Mouse (Mus musculus) frontal cortex, postnatal 36 days (tissue): ENCODE measurements around the gene Plekhg2.

Experiments
- DNase-seq, 2 experiments: peaks; one replicate each; pipeline ENCODE4 v3.0.0; 2022; ENCODE audit warnings: low spot score in 2 of 2

Gene Plekhg2

DNA sequence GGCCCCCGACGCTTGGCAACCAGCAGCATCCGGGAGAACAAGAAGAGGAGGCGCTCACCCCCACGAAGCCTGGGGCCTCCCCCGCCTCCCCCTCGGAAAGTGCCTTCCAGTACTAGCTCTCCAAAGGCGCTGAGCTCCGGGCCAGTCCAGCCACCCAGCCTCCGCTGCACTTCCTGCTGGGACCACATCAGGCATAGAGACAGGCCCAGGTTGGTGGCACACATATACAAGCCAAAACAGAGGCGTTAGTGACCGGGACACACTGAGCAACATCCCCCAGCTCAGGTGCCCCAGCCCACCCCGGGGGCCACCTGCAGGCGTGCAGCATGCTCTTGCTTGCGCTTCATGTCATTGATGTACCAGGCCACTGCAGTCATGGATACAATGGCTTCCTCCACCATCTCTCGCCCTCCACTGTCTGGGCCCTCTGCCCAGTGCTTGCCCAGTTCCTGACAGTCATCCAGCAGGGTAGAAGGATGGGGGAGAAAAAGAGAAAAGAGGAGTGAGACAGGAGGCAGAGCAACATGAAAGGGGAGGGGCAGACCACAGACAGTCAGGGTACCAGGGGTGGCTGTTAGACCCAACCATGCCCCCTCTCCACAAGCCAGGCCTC lies 4.6 kb downstream of the Plekhg2 start:
- no peak for DNase-seq

DNA sequence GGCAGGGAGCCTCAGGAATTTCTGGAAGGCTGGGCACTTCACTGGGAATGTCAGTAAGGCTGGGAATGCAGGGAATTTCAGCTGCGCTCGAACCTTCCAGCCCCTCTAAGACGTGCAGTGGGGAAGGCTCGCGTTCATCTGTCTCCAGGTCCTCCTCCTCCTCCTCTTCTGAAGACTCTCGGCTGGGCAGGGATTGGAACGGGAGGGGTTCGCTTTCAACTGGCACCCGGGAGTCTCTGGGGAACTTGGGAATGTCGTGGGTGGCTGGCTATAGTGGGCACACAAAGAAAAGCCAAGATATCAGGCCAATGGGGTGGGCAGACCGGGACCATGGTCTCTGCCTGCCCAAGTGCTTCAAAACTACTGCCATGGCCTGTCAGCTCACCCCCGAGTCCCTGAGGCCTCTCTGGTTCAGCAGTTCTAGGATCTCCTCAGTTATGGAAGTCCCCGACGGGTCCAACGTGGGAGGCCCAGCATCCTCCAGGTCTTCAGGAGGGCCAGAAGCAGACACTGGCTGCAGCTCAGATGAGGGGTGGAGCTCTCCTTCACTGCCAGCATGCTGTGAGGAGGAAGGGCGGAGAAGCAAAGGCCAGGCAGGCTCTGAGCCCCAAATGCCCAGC lies 9.8 kb downstream of the Plekhg2 start:
- DNase-seq, result no peak

DNA sequence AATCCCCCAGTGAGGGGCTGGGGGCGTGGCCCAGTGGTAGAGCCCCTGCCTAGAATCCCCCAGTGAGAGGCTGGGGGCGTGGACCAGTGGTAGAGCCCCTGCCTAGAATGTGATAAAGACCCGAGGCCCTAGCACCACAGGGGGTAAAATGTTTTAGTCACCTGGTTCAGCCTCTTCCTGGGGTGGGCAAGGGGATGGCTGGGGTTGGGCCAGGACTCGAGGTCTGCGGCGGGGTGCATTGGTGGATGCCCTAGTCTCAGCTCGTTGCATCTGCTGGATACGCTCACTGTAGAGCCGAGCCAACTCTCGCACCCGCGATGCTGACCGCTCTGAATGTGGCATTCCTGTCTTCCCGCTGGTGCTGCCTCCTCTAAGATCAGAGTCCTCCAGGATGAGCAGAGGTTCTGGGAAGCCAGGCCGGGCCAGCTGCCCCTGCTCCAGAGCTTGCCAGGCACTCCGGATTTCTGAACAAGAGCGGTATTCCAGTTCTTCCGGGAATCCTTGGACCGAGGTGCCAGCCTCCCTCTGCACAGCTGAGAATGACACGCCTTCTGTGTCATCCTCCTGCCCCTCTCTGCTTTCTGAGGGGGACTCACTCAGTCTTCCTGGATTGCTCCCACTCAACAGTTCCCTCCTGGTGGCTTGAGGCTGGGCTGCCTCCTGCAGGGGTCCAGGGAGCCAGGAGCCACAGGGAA lies 10.6 kb downstream of the Plekhg2 start:
- no peak for DNase-seq

DNA sequence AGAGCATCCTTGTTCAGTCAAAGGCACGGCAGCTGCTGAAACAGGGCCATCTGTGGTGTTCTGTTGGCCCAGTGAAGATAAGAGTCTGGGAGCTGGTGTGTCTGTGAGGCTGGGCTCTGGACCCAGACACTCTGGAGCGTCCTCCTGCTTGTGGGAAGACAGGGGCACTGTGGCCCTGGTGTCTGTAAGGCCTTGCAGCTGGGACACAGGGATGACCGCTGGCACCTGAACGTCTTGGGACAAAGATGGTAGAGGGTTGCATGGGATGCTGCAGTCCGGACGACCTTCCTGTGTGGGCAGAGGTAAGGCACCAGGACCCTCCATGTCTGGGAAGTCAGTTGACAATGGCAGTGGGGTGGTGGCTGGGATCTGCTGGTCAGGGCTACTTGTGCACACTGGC lies 12.1 kb downstream of the Plekhg2 start:
- DNase-seq, result no peak

DNA sequence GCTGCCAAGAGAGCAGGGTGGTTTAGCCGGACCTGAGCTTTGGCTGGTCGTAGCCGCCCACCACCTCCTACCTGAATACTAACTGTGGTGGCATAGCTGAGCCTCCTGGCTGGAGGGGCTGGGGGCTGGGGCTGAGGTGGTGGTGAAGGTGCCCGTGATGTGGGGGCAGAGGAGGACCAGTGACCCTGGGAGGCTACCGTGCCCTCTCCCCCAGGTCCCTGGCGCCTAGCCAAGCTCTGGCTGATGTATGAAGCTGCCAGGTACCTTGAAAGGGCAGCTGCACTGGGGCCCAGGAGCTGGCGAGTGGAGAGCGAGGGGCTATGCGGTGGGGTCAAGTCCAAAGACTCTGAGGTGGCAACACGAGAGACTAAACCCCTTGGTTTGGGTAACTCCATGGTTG lies 12.5 kb downstream of the Plekhg2 start:
- DNase-seq, result no peak

DNA sequence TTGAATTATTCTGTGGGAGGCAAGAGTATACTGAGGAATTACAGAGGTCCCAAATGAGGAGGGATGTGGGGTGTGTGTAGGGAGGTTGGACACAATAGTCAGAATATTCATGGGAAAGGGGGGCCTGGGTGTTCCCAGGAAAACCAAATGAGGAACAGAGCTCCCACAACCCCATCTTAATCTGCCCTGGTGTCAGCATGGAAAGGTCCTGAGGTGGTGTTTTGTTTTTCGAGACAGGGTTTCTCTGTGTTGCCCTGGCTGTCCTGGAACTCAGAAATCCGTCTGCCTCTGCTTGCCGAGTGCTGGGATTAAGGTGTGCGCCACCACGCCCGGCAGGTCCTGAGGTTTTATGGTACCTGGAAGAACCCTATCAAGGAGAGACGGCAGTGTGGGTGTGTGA lies 14.0 kb downstream of the Plekhg2 start:
- no peak for DNase-seq

DNA sequence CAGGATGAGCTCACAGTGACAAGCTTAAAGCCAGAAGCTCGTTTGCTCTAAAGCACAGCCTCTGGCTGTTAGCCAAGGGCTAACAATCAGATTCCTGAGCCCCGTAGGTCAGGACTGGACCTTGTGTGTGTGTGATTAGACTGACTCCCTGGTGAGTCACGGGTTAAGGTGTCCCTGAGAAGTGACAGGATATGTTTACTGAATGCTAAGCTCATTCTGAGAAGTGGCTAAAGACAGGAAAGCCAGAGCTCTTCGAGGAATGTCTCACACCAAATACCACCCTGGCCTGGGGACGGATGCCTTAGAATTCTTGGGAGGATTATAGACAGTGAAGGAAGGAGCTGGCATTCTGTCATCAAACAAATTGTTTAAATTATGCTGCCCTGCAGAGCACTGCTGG lies 14.4 kb downstream of the Plekhg2 start:
- no peak for DNase-seq

DNA sequence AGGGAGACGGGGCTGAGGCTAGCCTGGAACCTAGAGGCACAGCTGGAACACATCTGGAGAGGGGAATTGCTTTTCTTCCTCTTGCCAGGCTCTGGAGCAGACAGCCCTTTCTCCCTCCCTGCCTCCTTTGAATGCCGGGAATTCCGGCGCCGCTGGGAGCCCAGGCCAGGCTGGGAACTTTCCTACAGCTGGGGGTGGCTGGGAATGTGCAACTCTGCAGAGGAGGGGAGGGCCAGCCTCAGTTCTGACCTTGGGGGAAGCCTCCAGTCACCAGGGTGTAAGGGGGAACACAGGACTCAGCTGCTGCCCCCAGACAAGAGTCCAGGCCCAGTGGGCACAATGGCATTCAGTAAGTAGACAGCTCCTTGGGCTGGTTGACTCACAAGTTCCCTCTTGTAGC lies 15.4 kb downstream of the Plekhg2 start:
- no peak for DNase-seq

DNA sequence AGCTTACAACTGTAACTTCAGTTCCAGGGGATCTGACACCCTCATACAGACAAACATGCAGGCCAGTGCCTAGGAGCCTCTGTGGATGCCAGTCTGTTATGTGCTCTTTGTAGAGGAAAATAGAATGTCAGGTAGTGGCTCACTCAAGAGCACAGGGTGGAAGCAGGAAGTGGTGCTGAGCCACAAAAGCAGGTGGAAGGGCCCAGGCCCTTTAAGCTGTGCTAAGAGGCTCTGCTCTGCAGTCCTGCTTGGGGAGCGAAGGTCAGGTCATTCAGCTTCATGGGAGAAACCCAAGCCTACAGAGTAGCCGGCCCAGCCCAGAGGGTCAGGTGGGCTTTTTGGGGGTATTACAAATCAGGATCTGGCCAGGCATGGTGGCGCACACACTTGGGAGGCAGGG lies 17.2 kb downstream of the Plekhg2 start:
- DNase-seq, result no peak

DNA sequence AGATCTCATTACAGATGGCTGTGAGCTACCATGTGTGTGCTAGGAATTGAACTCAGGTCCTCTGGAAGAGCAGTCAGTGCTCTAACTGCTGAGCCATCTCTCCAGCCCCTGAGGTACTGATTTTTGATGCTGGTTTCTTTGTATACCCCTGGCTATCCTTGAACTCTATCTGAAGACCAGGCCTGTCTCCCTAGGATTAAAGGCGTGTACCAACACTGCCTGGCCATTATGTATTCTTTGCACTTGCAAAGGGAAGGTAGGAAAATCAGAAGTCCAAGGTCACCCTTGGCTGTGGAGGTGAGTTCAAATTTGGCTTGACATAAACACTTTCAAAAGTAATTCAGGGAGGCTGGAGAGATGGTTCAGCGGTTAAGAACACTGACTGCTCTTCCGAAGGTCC lies 17.8 kb downstream of the Plekhg2 start:
- DNase-seq, result no peak

DNA sequence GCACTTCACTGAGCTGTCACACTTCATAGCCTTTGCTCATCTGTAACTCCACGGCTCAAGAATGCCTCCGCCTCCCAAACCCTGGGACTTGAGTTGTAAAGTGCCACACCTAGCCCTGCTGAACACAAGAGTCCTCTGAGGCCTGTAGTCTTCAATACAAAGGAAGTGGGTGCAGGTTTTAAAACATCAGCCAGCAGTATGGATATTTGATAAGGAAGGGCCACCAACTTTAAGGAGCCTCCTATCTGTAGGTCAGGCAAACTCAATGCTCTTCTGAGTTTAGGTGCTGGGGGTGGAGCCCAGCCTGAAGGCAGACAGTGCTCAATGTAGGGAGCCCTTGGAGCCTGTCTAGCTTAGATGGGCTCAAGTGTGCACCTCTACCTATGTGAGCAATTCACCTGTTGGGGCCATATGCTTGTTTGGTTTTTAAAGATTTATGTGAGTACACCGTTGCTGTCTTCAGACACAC lies 18.3 kb downstream of the Plekhg2 start:
- DNase-seq, result no peak

DNA sequence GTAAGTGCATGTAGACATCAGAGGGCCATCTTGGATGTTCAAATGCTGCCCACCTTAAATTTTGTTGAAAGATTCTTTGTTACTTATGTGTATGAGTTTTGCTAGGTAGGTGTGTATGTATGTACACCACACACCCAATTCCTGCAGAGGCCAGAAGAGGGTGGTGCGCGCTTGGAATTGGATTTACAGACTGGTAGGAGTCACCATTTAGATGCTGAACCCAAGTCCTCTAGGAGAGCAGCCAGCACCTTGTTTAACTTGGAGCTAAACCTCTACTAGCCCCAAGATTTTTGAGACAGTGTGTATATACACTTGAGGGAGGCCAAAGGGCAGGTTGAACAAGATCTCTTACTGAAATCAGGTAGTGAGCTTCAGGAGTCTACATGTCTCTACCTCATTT lies 19.1 kb downstream of the Plekhg2 start:
- no peak for DNase-seq

DNA sequence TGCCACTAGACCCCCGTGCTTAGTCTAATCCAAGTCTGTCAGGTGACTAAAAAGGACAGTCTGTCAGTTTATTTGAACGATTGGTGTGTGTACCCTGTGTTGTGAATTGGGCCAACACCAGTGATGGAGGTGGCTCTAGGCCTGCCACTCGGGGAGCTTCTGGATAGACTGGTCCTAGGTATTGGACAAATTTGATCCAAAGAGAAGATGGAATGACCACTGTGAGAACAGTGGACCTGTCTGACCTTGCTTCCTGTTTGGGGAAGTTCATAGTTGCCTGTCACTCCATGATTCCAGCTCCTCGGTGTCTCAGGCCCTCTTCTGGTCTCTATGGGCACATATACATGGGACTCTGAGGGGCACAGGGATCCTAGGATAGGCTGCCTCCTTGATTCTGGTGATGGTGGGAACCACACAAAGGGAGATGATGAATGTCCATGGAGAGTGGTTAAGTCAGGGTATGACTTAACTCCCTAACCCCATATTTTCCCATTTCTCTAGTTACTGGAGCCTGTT lies 20.7 kb downstream of the Plekhg2 start:
- DNase-seq, result no peak

DNA sequence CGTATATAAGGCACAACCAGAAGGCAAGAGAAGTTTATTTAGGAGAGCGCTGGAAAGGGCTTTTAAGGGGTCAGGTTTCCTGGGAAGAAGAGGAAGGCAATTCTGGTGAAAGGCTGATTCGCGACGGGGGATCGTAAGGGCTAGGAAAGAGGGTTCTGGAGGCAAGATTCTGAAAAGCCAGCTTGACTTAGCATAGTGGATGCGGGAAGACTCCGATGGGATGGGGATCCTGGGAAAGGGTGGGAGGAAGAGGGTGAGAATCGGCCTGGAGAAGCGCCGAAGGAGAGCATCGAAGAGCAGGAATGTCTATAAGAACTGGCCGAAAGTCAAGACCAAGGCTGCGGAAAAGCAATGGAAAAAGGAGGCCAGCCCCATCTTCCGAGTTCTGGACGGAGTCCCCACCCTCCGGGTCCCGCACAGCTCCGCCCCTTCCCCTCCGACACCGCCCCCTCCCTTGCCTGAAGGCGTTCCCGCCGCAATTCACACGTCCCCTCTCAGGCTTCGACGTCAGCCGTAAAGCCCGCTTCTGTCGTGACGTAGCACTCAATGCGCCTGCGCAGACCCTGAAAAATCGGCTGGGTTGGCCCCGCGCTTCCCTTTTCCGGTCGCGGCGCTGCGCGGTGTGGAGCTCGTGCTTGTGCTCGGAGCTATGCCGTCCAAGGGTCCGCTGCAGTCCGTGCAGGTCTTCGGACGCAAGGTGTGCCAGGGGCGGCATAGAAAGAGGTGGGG lies 22.1 kb downstream of the Plekhg2 start, which contains the start of gene Rps16:
TSS of gene Rps16 (plus strand) at position 498 of the 729 bp plus-strand sequence.
- peak; percentile 98 to 99 for DNase-seq

DNA sequence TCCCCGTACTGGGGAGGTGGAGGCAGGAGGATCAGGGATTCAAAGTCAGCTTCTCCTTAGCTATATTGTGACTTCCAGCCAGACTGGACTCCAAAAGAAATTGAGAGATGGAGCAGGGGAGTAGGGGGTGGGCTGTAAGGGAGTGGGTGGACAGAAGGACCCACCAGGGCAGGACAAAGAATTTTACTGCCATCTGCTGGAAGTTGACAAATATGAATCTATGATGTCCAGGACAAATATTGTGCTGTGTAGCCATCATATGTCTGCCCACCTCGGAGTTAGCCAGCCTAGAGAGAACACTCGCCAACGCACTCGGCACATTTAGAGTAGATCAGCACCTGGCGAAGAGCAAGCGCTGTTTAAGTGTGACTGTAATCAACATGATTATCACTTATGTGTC lies 23.8 kb downstream of the Plekhg2 start:
- no peak for DNase-seq

DNA sequence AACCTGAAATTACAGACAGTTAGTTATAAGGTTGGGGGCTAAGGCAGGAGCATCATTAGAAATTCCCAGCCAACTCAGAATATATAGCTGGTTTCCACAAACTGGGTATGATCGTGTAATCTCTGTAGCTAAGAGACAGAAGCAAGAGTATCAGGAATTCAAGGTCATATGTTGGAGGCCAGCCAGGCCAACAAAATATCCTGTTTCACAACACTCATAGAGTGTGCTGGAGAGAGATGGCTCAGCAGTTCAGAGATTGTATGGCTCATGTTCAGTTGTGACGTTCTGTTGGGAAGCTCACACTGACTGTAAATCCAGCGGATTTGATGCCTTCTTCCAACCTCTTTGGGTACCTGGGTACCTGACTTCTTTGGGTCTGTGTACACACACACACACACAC lies 24.7 kb downstream of the Plekhg2 start:
- no peak for DNase-seq

DNA sequence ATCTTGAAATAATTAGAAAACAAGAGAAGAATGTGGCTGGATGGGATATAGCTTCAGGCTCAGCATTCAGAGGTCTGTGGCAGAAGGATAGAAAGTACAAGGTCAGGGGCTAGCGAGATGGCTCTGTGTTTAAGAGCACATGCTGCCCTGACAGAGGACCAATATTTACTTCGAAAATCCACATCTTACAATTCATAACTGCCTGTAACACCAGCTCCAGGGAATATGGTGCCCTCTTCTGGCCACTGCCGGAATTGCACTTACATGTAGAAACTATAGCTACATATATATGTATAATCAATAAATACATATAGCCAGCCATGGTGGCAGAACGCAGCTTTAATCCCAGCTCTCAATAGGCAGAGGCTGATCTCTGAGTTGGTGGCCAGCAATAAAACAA lies 27.8 kb downstream of the Plekhg2 start:
- peak; percentile 50 to 63 for DNase-seq

DNA sequence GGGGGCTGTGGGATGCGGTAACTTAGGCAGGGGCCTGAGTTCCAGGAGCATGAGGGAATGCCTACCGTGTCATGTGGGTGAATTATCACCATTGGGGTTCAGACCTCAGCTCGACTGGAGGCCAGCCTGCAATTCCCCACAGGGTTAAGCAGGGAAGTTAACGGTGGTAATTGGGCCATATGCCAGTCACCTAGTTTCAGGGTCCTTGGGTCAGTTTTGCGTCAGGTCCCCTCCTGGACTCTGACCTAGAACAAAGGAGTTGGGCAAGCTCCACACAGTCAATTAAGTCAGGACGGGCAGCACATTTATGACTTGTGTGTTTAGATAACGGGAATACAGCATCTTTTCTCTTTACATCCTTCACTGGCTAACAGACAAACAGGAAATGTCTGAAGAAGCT lies 31.0 kb downstream of the Plekhg2 start:
- DNase-seq, result no peak

DNA sequence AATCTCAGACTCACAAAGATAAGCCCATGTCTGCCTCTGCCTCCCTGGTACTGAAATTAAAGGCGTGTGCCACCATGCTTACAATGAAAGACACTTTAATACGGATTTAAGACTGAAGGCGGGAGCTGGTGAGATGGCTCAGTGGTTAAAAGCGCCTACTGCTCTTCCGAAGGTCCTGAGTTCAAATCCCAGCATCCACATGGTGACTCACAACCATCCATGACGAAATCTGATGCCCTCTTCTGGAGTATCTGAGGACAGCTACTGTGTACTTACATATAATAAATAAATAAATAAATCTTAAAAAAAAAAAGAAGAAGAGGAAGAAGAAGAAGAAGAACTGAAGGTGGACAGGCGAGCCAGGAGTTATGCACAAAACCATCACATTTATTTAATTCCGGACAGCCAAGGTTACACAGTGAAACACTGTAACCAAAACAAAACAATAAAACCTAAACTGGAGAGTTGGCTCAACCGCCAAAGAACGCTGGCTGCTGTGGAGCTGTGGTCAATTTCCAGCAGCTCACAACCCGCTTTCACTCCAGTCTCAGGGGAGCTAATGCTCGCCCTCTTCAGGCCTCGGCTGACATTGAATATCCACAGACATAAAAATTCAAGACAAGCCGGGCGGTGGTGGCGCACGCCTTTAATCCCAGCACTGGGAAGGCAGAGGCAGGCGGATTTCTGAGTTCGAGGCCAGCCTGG lies 33.0 kb downstream of the Plekhg2 start:
- DNase-seq, result peak in 1 of 2 experiments; percentile 19

DNA sequence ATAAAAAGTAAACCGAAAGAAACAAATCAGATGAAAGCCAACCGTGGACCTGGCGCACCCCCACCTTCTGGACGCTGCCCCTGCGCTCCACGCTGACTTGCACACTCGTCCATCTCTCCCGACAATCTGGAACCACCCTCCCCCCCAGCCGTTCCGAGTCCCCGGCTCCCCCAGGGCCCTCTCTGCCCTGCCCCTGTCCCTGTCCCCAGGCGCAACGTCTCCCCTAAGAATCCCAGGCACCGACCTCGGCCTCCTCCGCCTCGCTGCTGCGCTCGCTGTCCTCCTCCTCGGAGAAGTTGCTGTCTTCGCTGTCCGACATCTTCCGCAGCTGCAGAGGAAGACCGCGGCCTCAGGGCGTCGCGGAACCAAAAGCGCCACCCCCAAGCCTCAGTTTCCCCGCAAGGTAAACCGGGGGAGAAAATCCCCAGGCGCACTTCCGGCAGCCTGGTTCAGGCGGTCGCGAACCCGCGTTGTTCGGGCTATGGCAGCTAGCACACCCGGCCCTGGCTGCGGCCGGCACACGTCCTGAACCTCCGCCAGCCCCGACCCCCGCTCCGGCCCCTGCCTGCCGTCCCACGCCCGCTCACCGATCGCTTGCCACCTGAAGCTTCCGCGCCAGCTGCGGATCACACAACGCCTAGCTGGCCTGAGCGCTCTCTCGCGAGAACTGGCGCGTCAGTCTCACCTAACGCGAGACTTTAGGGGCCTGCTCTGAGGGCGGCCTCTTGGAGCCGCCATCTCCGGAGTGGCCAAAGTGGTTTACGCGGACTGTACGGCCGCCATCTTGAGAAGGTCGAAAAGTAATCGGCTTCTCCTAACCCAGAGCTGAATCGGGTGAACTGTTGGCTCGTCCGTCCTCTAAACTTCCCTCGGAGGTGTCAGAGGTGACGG lies 34.0 kb downstream of the Plekhg2 start, which contains the start of gene Supt5:
TSS of gene Supt5 (minus strand) at position 639 of the 891 bp plus-strand sequence.
- peak; percentile 95 to 97 for DNase-seq
